Mouse (Mus musculus) heart, postnatal 14 days (tissue): ENCODE results near the gene Eml3. TPM values are rescaled to one million over a fixed set of nuclear protein-coding genes. Genes with fewer than 3 reads are reported as not detected.

Experiments used
- DNase-seq, 2 experiments: peaks; one replicate each; pipeline ENCODE4 v3.0.0; 2021 to 2022
- intact Hi-C: fragments of 180-260 bp; cut with DNase I; formaldehyde crosslinking; loops from one replicate; pipeline ENCODE4 v1.15.1; 2025
- total RNA-seq, 2 experiments: library from RNA; stranded (reverse); gene quantifications; 2 replicates each; pipeline ENCODE4 v1.2.3; 2021

Gene Eml3
- total RNA-seq, 2 experiments from 2014 or later: 12.5 to 16.2 TPM

GRCm38 (mm10) chr19:8908531-8908930, 20.8 kb upstream of the Eml3 start:
- DNase-seq: no peak
- intact Hi-C loops: no loop called here

GRCm38 (mm10) chr19:8911810-8912209, 17.5 kb upstream of the Eml3 start:
- no peak for DNase-seq
- intact Hi-C loops: loop anchor here (5.0 kb wide), 1 partner anchor 85 kb away; the partner anchor contains the start of gene AC129217.1

GRCm38 (mm10) chr19:8914212-8914611, 15.1 kb upstream of the Eml3 start:
- intact Hi-C loops: loop anchor here (5.0 kb wide), 1 partner anchor 87 kb away; the partner anchor contains the start of gene AC129217.1
- no peak for DNase-seq

GRCm38 (mm10) chr19:8919000-8919399, 10.4 kb upstream of the Eml3 start:
- no peak for DNase-seq
- intact Hi-C loops: no loop called here

- DNase-seq: no peak
- intact Hi-C loops: loop anchor here (2.0 kb wide), 1 partner anchor 21 kb away; the partner anchor contains the start of gene Ganab
These were observed 9.7 kb upstream of the Eml3 start for GRCm38 (mm10) chr19:8919684-8920072.

GRCm38 (mm10) chr19:8920073-8920736, 9.1 kb upstream of the Eml3 start, which contains the start of gene B3gat3:
TSS of gene B3gat3 (plus strand) at chr19:8920374.
- DNase-seq: peak; percentile 95 to 97
- intact Hi-C loops: loop anchor here (2.0 kb wide), 1 partner anchor 21 kb away; the partner anchor contains the start of gene Ganab

- intact Hi-C loops: loop anchor here (2.0 kb wide), 1 partner anchor 22 kb away; the partner anchor contains the start of gene Ganab
- DNase-seq: no peak
These were observed 8.5 kb upstream of the Eml3 start for GRCm38 (mm10) chr19:8920836-8921291.

- no peak for DNase-seq
- intact Hi-C loops: loop anchor here (2.0 kb wide), 1 partner anchor 23 kb away; the partner anchor contains the start of gene Ganab
These were observed 7.6 kb upstream of the Eml3 start for GRCm38 (mm10) chr19:8921741-8922140.

GRCm38 (mm10) chr19:8926766-8927165, 2.6 kb upstream of the Eml3 start:
- intact Hi-C loops: no loop called here
- DNase-seq: no peak

GRCm38 (mm10) chr19:8927891-8928525, 1.3 kb upstream of the Eml3 start:
- intact Hi-C loops: no loop called here
- DNase-seq: no peak

GRCm38 (mm10) chr19:8928689-8929223, 596 bp upstream of the Eml3 start:
- intact Hi-C loops: no loop called here
- no peak for DNase-seq

GRCm38 (mm10) chr19:8930117-8930516, 765 bp downstream of the Eml3 start:
- no peak for DNase-seq
- intact Hi-C loops: no loop called here

GRCm38 (mm10) chr19:8930771-8931170, 1.4 kb downstream of the Eml3 start:
- intact Hi-C loops: no loop called here
- DNase-seq: no peak

GRCm38 (mm10) chr19:8936736-8937135, 7.4 kb downstream of the Eml3 start:
- intact Hi-C loops: no loop called here

GRCm38 (mm10) chr19:8940526-8941133, 11.3 kb downstream of the Eml3 start:
- intact Hi-C loops: loop anchor here (5.0 kb wide), 1 partner anchor 53 kb away; the partner anchor contains the start of genes 1810009A15Rik and Gm49416
- no peak for DNase-seq

More at GRCm38 (mm10) chr19:8936736-8937135, 7.4 kb downstream of the Eml3 start:
- DNase-seq: no peak

- no peak for DNase-seq
- intact Hi-C loops: loop anchor here (5.0 kb wide), 1 partner anchor 54 kb away; the partner anchor contains the start of genes 1810009A15Rik and Gm49416
These were observed 11.8 kb downstream of the Eml3 start for GRCm38 (mm10) chr19:8941136-8941514.

- intact Hi-C loops: loop anchor here (5.0 kb wide), 1 partner anchor 54 kb away; the partner anchor contains the start of genes 1810009A15Rik and Gm49416
- peak; percentile 95 to 97 for DNase-seq
These were observed 12.3 kb downstream of the Eml3 start, which contains the start of gene Mta2 for GRCm38 (mm10) chr19:8941515-8942217. TSS of gene Mta2 (plus strand) at chr19:8941875.

- DNase-seq: peak in 1 of 2 experiments; percentile 65
- intact Hi-C loops: loop anchor here (5.0 kb wide), 1 partner anchor 55 kb away; the partner anchor contains the start of genes 1810009A15Rik and Gm49416
These were observed 13.1 kb downstream of the Eml3 start for GRCm38 (mm10) chr19:8942276-8942964.

GRCm38 (mm10) chr19:8943047-8943446, 13.7 kb downstream of the Eml3 start:
- no peak for DNase-seq
- intact Hi-C loops: loop anchor here (5.0 kb wide), 1 partner anchor 56 kb away; the partner anchor contains the start of genes 1810009A15Rik and Gm49416
